Mouse (Mus musculus): Measurements from ENCODE around the gene Cdyl2. TPM values are rescaled to one million over a fixed set of nuclear protein-coding genes. Genes with fewer than 3 reads are reported as not detected.

Gene Cdyl2
- polyA plus RNA-seq, 1 experiment from 2014 or later: 3.2 TPM

DNA sequence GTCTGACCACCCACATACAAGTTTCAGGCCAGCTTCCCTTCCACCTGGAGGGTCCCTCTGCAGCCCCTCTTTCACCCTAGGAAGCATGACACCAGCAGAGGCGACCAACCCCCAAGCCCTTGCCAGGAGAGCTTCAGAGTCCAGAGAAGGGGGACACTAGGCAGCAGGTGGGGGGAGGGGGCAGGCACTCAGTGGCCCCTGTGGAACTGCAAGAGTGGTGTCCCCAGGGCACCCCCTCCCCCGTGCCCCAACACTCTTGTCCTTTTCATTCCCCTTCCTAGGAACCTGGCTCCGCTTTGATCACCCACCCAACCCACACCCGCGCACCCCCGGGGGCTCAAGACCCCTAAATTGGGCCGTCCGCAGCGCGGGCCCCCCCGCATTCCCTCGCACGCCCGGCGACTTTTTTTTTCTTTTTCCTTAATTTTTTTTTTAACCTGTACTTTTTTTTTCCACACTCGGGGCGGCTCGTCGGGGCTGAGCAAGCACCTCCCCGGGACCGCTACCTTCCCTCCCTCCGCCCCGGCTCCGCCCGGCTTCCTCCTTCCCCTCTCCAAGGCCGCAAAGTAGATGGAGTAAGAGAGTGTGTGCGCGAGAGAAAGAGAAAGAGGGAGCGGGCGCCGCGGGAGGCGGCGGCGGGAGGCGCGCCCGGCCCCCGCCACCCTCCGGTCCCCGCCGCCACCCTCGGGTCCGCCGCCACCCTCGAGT is 661 bp downstream of the Cdyl2 start:
- no peak for TF ChIP-seq CTCF (IDR thresholded peaks at IDR 0.05; ENCODE audit: low read depth)
- TF ChIP-seq EP300 (optimal IDR thresholded peaks at IDR 0.05): no peak
- 2% methylated on average over 27 of the region's 46 CpGs for WGBS
- peak overlapping the region; percentile 75 for H3K27ac ChIP-seq (replicated peaks)
- no peaks in the 10 kb centered on the region for H3K27me3 ChIP-seq (ENCODE audit: control insufficient read depth, insufficient read depth, low read length)
- no peaks in the 10 kb centered on the region for H3K36me3 ChIP-seq (ENCODE audit: control insufficient read depth, insufficient read depth, low read length)
- H3K4me1 ChIP-seq (replicated peaks; ENCODE audit: control insufficient read depth, insufficient read depth): no peaks in the 10 kb centered on the region
- H3K9ac ChIP-seq (ENCODE audit: low read length): peak overlapping the region; percentile 80
- H3K4me3 ChIP-seq (ENCODE audit: low read depth, low read length): peak overlapping the region; percentile 81
- H3K9me3 ChIP-seq (ENCODE audit: control insufficient read depth, low read length): no peaks in the 10 kb centered on the region
- DNase-seq (ENCODE audit: low spot score) (no peak), ATAC-seq (ENCODE audit: low FRiP score, low TSS enrichment) (peak; percentile 70)
- peak overlapping the region; percentile 77 for H3K4me2 ChIP-seq (replicated peaks; ENCODE audit: low read depth)

DNA sequence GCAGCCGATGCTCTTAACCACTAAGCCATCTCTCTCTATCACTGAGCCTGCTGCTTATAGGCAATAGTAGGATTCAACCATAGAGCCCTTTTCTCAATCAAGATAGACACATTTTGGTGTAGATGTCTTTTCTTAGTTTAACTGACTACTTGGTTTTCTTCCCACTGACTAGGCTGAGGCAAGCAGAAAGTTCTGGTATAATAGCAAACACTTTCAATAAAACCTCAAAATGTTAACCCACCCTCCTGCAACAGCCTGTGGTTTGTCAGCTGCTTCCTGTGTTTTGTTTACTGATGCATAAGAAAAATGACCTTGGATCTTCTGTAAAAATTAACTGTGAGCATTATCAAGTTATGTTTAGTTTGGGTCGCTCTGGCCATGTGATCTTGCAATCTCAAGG is 11.3 kb downstream of the Cdyl2 start:
- H3K4me3 ChIP-seq (ENCODE audit: low read depth, low read length): no peak overlapping the region
- 80% methylated on average over 2 of the region's 2 CpGs for WGBS

DNA sequence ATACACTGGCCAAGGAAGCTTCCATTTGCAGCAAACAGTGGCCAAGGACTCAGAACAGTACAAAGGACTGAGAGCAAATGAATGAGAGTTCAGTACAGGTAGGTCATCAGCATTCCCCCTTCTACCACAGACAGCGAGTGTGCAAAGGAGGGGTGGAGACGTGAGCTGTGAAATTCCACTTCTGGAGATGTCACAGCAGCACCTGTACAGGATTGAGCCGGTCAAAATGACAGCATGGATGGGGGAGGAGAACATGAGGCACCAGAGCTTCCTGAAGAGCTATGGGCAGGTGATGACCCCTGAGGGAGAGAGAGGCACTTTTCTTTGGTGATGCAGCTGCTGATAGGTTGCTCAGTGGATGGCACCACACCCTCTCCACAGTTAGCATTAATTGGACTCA is 25.3 kb downstream of the Cdyl2 start:
- Histone ChIP-seq H3K4me2 (replicated peaks; ENCODE audit: low read depth) (no peak overlapping the region), H3K27ac (replicated peaks) (no peak overlapping the region), H3K9ac (ENCODE audit: low read length) (no peak overlapping the region), H3K27me3 (ENCODE audit: control insufficient read depth, insufficient read depth, low read length) (no peaks in the 10 kb centered on the region), H3K4me3 (ENCODE audit: low read depth, low read length) (no peak overlapping the region), H3K36me3 (ENCODE audit: control insufficient read depth, insufficient read depth, low read length) (no peaks in the 10 kb centered on the region), H3K4me1 (replicated peaks; ENCODE audit: control insufficient read depth, insufficient read depth) (no peaks in the 10 kb centered on the region), H3K9me3 (ENCODE audit: control insufficient read depth, low read length) (no peaks in the 10 kb centered on the region)
- WGBS: 80% methylated on average over 3 of the region's 3 CpGs
- no peak for ATAC-seq (ENCODE audit: low FRiP score, low TSS enrichment)
- DNase-seq (ENCODE audit: low spot score): no peak
- no peak for TF ChIP-seq CTCF (IDR thresholded peaks at IDR 0.05; ENCODE audit: low read depth)
- no peak for TF ChIP-seq EP300 (optimal IDR thresholded peaks at IDR 0.05)

More for the DNA sequence above, 11.3 kb downstream of the Cdyl2 start:
- no peaks in the 10 kb centered on the region for H3K36me3 ChIP-seq (ENCODE audit: control insufficient read depth, insufficient read depth, low read length)
- no peak overlapping the region for H3K4me2 ChIP-seq (replicated peaks; ENCODE audit: low read depth)
- ATAC-seq (ENCODE audit: low FRiP score, low TSS enrichment): no peak
- H3K27me3 ChIP-seq (ENCODE audit: control insufficient read depth, insufficient read depth, low read length): no peaks in the 10 kb centered on the region
- DNase-seq (ENCODE audit: low spot score): no peak
- H3K27ac ChIP-seq (replicated peaks): no peak overlapping the region
- TF ChIP-seq EP300 (optimal IDR thresholded peaks at IDR 0.05) (no peak), CTCF (IDR thresholded peaks at IDR 0.05; ENCODE audit: low read depth) (no peak)
- no peaks in the 10 kb centered on the region for H3K4me1 ChIP-seq (replicated peaks; ENCODE audit: control insufficient read depth, insufficient read depth)
- H3K9me3 ChIP-seq (ENCODE audit: control insufficient read depth, low read length): 0 out of 2 replicates have a peak, but pooled peaks cover 3% of the 10 kb centered on the region
- no peak overlapping the region for H3K9ac ChIP-seq (ENCODE audit: low read length)

DNA sequence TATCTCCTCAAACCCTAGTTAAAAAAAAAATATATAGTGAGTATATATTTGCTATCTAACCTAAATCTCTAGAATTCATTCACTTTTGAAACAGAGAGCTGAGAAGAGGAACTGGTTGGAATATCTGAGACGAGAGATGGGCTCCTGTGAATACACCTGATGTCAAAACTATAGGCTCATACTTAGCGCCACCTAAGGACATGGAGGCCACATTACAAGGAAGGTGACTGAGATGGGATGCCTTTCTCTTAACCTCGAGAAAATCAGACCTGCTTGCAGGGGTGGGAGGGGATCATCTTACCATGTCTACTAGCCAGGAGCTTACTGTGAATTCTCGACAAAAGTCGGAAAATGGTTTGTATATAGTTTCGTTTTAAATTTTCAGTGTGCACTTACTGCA is 30.3 kb downstream of the Cdyl2 start:
- no peak for DNase-seq (ENCODE audit: low spot score)
- Histone ChIP-seq H3K27me3 (ENCODE audit: control insufficient read depth, insufficient read depth, low read length) (no peaks in the 10 kb centered on the region), H3K27ac (replicated peaks) (no peak overlapping the region), H3K9me3 (ENCODE audit: control insufficient read depth, low read length) (no peaks in the 10 kb centered on the region), H3K9ac (ENCODE audit: low read length) (no peak overlapping the region), H3K4me3 (ENCODE audit: low read depth, low read length) (no peak overlapping the region), H3K4me2 (replicated peaks; ENCODE audit: low read depth) (no peak overlapping the region), H3K36me3 (ENCODE audit: control insufficient read depth, insufficient read depth, low read length) (no peaks in the 10 kb centered on the region), H3K4me1 (replicated peaks; ENCODE audit: control insufficient read depth, insufficient read depth) (no peaks in the 10 kb centered on the region)
- WGBS: 83% methylated on average over 6 of the region's 6 CpGs
- no peak for TF ChIP-seq EP300 (optimal IDR thresholded peaks at IDR 0.05)
- no peak for TF ChIP-seq CTCF (IDR thresholded peaks at IDR 0.05; ENCODE audit: low read depth)
- no peak for ATAC-seq (ENCODE audit: low FRiP score, low TSS enrichment)

- H3K4me2 ChIP-seq (replicated peaks; ENCODE audit: low read depth): no peak overlapping the region
- H3K4me1 ChIP-seq (replicated peaks; ENCODE audit: control insufficient read depth, insufficient read depth): no peaks in the 10 kb centered on the region
- ATAC-seq (ENCODE audit: low FRiP score, low TSS enrichment) (no peak), DNase-seq (ENCODE audit: low spot score) (no peak)
- H3K9ac ChIP-seq (ENCODE audit: low read length): no peak overlapping the region
- no peak overlapping the region for H3K4me3 ChIP-seq (ENCODE audit: low read depth, low read length)
- H3K27ac ChIP-seq (replicated peaks): no peak overlapping the region
- TF ChIP-seq EP300 (optimal IDR thresholded peaks at IDR 0.05) (no peak), CTCF (IDR thresholded peaks at IDR 0.05; ENCODE audit: low read depth) (no peak)
- no peaks in the 10 kb centered on the region for H3K27me3 ChIP-seq (ENCODE audit: control insufficient read depth, insufficient read depth, low read length)
- no peaks in the 10 kb centered on the region for H3K36me3 ChIP-seq (ENCODE audit: control insufficient read depth, insufficient read depth, low read length)
- 77% methylated on average over 15 of the region's 15 CpGs for WGBS
- H3K9me3 ChIP-seq (ENCODE audit: control insufficient read depth, low read length): no peaks in the 10 kb centered on the region
Measured at GRCm38 (mm10) chr8:116692931-116693330, 39.9 kb downstream of the Cdyl2 start.

GRCm38 (mm10) chr8:116689741-116690140 is 43.0 kb downstream of the Cdyl2 start:
- Histone ChIP-seq H3K4me1 (replicated peaks; ENCODE audit: control insufficient read depth, insufficient read depth) (no peaks in the 10 kb centered on the region), H3K9me3 (ENCODE audit: control insufficient read depth, low read length) (no peaks in the 10 kb centered on the region), H3K27ac (replicated peaks) (no peak overlapping the region), H3K9ac (ENCODE audit: low read length) (no peak overlapping the region), H3K4me2 (replicated peaks; ENCODE audit: low read depth) (no peak overlapping the region), H3K36me3 (ENCODE audit: control insufficient read depth, insufficient read depth, low read length) (no peaks in the 10 kb centered on the region), H3K27me3 (ENCODE audit: control insufficient read depth, insufficient read depth, low read length) (no peaks in the 10 kb centered on the region), H3K4me3 (ENCODE audit: low read depth, low read length) (no peak overlapping the region)
- ATAC-seq (ENCODE audit: low FRiP score, low TSS enrichment) (no peak), DNase-seq (ENCODE audit: low spot score) (no peak)
- WGBS: 78% methylated on average over 3 of the region's 3 CpGs
- TF ChIP-seq CTCF (IDR thresholded peaks at IDR 0.05; ENCODE audit: low read depth) (no peak), EP300 (optimal IDR thresholded peaks at IDR 0.05) (no peak)

Measured in stomach, postnatal 0 days (tissue).